Mouse (Mus musculus) yolk sac, embryonic 10.5 days (tissue): ENCODE data around the gene Ticam1.

ENCODE experiments used
- DNase-seq: peaks from one replicate; pipeline ENCODE4 v3.0.0-alpha.2; 2017; ENCODE audit warnings: low spot score

Gene Ticam1

GRCm38 (mm10) chr17:56276643-56277566, at the start of gene Ticam1:
Gene Ticam1, minus strand, starts transcription at chr17:56276786.
- peak; percentile 98 for DNase-seq

- peak; percentile 99 for DNase-seq
Measured at GRCm38 (mm10) chr17:56325450-56326152, 49.0 kb upstream of the Ticam1 start, which contains the start of gene Kdm4b. Gene Kdm4b, plus strand, starts transcription at chr17:56326062.

- no peak for DNase-seq
Measured at GRCm38 (mm10) chr17:56324419-56324818, 47.8 kb upstream of the Ticam1 start.

DNA sequence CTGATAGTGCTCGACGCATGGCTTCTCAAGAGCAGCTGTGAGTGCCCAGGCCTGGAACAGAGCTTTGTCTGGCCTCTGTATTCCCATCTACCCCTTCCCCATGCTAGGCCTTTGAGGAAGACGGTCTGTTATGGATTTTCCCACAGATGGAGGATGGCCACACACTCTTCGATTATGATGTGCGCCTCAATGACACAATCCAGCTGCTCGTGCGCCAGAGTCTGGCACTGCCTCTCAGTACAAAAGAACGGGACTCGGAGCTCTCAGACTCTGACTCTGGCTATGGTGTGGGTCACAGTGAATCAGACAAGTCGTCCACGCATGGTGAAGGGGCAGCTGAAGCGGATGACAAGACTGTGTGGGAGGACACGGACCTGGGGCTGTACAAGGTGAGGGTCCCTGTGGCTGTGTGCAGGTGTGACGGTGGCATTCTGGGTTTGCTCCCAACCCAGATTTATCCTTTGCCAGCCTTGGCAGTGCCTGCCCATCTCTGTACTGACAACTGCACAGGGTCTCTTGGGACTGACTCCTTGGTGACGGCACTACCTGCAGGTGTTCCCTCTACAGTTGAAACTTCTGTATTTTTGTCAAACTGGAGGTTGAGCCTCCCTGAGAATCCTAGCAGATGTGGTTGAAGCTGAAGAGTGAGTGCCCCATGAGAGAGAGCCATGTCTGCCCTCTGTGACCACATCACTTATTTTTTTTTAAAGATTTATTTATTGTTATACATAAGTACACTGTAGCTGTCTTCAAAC, 32.8 kb upstream of the Ticam1 start:
- no peak for DNase-seq

- DNase-seq = no peak
Measured at GRCm38 (mm10) chr17:56308088-56308487, 31.5 kb upstream of the Ticam1 start.

DNA sequence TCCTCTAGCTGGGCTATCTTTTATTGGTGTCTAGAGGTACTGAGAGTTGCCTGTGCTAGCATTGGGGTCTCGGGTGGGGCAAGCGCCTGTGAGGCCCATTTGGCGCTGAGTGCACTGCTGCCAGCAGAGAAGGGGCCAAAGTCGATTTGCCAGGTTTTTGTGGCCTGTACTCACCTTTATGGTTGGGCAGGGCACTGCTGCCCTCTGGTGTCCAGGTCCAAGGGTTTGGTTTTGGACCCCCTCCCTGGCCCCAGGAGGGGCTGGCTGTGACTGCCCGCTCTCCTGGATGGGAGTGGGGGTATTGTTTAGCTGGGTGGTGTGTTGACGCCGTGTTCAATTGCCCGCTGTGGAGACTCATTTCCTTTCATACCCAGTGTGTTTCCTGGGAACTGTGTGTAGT, 29.2 kb upstream of the Ticam1 start:
- no peak for DNase-seq

DNA sequence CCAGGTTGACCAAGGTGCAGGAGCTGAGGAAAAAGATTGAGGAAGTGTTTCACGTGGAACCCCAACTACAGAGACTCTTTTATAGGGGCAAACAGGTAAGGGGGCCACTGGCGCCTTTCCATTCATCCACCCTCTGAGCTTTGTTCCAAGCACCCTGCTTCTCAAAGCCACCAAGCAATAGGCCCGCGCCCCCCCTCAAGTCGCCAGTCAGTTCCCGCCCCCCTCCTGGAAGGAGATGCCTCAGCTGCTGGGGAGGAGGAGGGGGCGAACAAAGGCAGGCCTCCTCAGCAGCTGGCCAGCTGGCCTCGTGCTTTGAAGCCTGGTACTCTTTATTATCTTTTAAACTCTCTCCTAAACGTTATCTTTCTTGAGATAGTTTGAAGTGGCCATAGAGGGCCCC, 28.6 kb upstream of the Ticam1 start:
- no peak for DNase-seq

- DNase-seq = no peak
Measured at GRCm38 (mm10) chr17:56304718-56305117, 28.1 kb upstream of the Ticam1 start.

DNA sequence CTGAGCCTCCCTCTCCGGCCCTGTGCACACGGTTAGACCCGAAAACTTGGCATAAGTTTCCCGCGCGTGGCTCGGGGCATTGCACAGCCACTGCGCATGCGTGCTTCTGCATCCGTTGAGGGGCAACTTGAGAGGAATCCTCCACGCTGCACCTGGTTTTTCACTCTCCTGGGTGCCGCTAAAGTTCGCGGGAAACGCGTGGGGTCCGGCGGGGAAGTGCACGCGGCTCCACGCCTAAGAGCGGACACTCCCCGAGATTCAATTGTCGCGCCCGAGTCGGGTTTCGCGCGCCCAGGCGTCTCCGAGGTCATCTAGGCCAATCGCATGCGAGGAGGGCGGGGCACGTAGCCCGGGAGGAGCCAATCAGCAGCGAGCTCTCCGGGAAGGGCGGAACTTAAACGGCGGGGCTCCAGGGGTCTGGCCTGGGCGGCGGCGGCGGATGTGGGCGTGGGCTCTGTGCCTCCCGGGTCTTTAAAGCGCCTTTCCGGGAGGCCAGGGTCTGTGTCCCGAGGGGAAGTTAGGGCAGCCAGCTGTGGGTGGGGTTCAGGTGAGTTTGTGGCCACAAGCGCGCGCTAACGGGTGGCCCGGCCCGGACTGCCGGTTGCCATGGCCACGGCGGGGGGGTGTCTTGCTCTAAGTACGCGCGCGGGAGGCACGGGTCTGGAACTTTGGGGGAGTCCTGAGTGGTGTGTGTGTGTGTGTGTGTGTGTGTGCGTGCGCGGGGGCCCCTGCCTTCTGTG, 27.4 kb upstream of the Ticam1 start:
- peak; percentile 98 for DNase-seq

GRCm38 (mm10) chr17:56303160-56303846, 26.7 kb upstream of the Ticam1 start, which contains the start of gene Uhrf1:
Gene Uhrf1, plus strand, starts transcription at chr17:56303321.
- peak; percentile 97 for DNase-seq

- peak; percentile 85 for DNase-seq
Measured at GRCm38 (mm10) chr17:56302363-56302996, 25.9 kb upstream of the Ticam1 start.

- DNase-seq = no peak
Measured at GRCm38 (mm10) chr17:56300186-56300585, 23.6 kb upstream of the Ticam1 start, which contains the start of gene Arrdc5. Gene Arrdc5, minus strand, starts transcription at chr17:56300286.

DNA sequence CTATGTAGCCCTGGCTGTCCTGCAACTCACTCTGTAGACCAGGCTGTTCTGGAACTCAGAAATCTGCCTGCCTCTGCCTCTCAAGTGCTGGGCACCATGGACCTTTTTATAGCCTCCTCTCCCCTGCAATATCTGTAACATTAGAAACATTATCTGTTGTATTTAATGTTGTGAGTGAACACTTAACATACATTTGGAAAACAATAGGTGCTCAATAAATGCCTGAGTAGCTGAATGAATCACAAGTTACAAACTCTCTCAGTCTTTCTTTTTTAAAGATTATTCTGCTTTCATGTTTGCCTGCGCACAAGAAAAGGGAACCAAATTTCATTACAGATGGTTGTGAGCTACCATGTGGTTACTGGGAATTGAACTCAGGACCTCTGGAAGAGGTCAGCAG, 21.7 kb upstream of the Ticam1 start:
- no peak for DNase-seq

DNA sequence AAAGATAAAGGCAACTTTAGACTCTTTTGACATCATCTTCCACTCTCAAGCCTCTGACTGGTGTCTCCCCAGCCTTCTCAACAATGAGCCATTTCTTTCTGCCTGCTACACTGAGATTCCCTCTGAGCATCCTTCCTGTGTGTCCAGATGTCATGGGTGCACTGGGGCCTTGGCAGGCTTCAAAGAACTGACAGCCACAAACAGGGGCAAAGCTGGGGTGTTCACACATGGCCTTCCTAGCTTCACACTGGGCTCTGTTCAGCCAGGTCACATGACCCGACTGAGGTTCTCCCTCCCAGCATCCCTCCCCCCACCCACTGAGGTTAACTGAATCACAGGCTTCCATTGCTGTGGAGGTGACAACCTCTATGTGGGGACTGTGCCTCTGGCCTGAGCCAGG, 19.6 kb upstream of the Ticam1 start:
- no peak for DNase-seq

- DNase-seq = no peak
Measured at GRCm38 (mm10) chr17:56294241-56294640, 17.7 kb upstream of the Ticam1 start.

GRCm38 (mm10) chr17:56293291-56293690, 16.7 kb upstream of the Ticam1 start:
- DNase-seq = no peak

DNA sequence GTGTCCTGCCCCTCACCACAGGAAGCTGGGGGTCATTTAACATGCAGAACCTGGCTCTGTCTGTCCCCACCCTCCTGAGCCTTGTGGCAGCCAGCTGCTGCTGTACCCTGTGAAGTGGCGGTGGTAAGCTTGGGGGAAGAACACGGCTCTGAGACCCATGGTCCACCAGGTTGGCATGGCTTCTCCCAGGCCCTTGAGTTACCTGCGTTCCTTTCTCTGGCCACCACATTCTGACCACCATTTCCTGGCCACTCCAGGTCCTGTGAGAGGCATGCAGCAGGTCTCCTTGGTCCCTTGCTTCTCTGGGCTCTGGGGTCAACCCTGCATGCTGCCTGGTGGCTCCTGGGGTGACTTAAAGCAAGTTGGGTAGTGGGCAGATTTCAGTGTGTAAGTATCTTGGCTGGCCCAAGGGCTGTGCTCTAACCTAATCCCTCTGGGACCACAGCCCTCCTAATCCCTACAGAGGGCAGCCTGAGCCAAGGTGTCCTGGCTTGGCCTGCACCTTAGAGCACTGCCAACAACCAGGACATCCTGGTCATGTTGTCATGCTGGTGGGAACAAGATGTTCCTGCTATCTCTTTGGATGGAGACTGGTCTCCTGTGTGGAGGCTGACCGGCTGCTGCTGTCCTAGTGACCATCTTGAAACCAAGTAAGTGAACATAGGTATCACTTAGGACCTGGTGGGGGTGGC, 16.1 kb upstream of the Ticam1 start, which contains the start of gene Plin3:
Gene Plin3, minus strand, starts transcription at position 343 of the 692 bp plus-strand sequence.
- no peak for DNase-seq

GRCm38 (mm10) chr17:56291826-56292475, 15.4 kb upstream of the Ticam1 start:
- DNase-seq = no peak

DNA sequence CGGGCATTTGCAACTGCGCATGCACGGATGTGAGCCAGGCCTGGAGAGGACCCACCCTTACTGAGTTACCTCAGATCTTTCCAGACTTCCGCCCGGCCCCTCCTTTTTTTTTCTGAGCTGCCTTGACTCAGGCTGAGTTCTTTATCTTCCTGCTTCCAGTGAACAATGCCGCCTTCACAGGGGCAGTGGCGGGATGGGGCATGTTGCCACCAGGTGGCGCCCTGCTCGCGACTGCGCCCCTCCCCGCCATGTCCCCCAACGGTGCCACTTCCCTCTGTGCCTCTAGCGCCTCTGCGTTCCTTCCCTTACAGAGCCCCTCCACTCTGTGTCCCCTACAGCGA, 14.6 kb upstream of the Ticam1 start:
- peak; percentile 94 for DNase-seq
